Mouse (Mus musculus): ENCODE measurements around the gene Gm29427.
A peak's percentile ranks its signal among the peaks of the same experiment; 100 is the strongest.
"Not testable (repeated sequence)": the region's sequence is repeated elsewhere in the genome, so short reads cannot be mapped to it uniquely, and the experiment has no call there.

Gene Gm29427

GRCm38 (mm10) chr1:130731741-130732337, 16.2 kb upstream of the Gm29427 start, which contains the start of gene AA986860:
Gene AA986860 (plus strand): TSS chr1:130731976.
- peak; percentile 82 for DNase-seq (ENCODE audit: low read depth)

GRCm38 (mm10) chr1:130729153-130729552, 13.6 kb upstream of the Gm29427 start, which contains the start of gene Pfkfb2:
Gene Pfkfb2 (minus strand): TSS chr1:130729253.
- no peak for DNase-seq (ENCODE audit: low read depth)

GRCm38 (mm10) chr1:130728708-130729107, 13.1 kb upstream of the Gm29427 start:
- no peak for DNase-seq (ENCODE audit: low read depth)

- no peak for DNase-seq (ENCODE audit: low read depth)
These were observed 12.5 kb upstream of the Gm29427 start for GRCm38 (mm10) chr1:130728070-130728469.

GRCm38 (mm10) chr1:130726396-130726795, 10.8 kb upstream of the Gm29427 start:
- DNase-seq (ENCODE audit: low read depth) = no peak

- DNase-seq (ENCODE audit: low read depth) = no peak
These were observed 8.6 kb upstream of the Gm29427 start for GRCm38 (mm10) chr1:130724206-130724605.

- peak; percentile 87 for DNase-seq (ENCODE audit: low read depth)
These were observed 1.8 kb upstream of the Gm29427 start, which contains the start of gene Yod1 for GRCm38 (mm10) chr1:130717291-130717871. Gene Yod1 (plus strand): TSS chr1:130717327.

- DNase-seq (ENCODE audit: low read depth) = no peak
These were observed 1.1 kb upstream of the Gm29427 start for GRCm38 (mm10) chr1:130716513-130717290.

GRCm38 (mm10) chr1:130716218-130716512, 566 bp upstream of the Gm29427 start:
- no peak for DNase-seq (ENCODE audit: low read depth)

GRCm38 (mm10) chr1:130714046-130714445, 1.6 kb downstream of the Gm29427 start:
- DNase-seq (ENCODE audit: low read depth) = no peak

- no peak for DNase-seq (ENCODE audit: low read depth)
These were observed 5.1 kb downstream of the Gm29427 start for GRCm38 (mm10) chr1:130710283-130711080.

GRCm38 (mm10) chr1:130703613-130704012, 12.0 kb downstream of the Gm29427 start:
- DNase-seq (ENCODE audit: low read depth) = no peak

- no peak for DNase-seq (ENCODE audit: low read depth)
These were observed 13.6 kb downstream of the Gm29427 start for GRCm38 (mm10) chr1:130701976-130702375.

- DNase-seq (ENCODE audit: low read depth) = no peak
These were observed 15.5 kb downstream of the Gm29427 start for GRCm38 (mm10) chr1:130699937-130700633.

- DNase-seq (ENCODE audit: low read depth) = no peak
These were observed 17.0 kb downstream of the Gm29427 start for GRCm38 (mm10) chr1:130698601-130699000.

GRCm38 (mm10) chr1:130683905-130684304, 31.7 kb downstream of the Gm29427 start:
- DNase-seq (ENCODE audit: low read depth) = no peak

- no peak for DNase-seq (ENCODE audit: low read depth)
These were observed 33.8 kb downstream of the Gm29427 start for GRCm38 (mm10) chr1:130681656-130682413.

- DNase-seq (ENCODE audit: low read depth) = no peak
These were observed 34.5 kb downstream of the Gm29427 start for GRCm38 (mm10) chr1:130681075-130681474.

GRCm38 (mm10) chr1:130678551-130678950, 37.0 kb downstream of the Gm29427 start:
- DNase-seq (ENCODE audit: low read depth) = no peak

GRCm38 (mm10) chr1:130663576-130663975, 52.0 kb downstream of the Gm29427 start:
- DNase-seq (ENCODE audit: low read depth) = not testable (repeated sequence)

- DNase-seq (ENCODE audit: low read depth) = no peak
These were observed 54.1 kb downstream of the Gm29427 start, which contains the start of gene C4bp for GRCm38 (mm10) chr1:130661454-130661853. Gene C4bp (minus strand): TSS chr1:130661632.
